Mouse (Mus musculus) kidney, adult 2 months (tissue): ENCODE results near the gene Sec62. TPM values are rescaled to one million over a fixed set of nuclear protein-coding genes. Genes with fewer than 3 reads are reported as not detected.
"Not testable (repeated sequence)": the region's sequence is repeated elsewhere in the genome, so short reads cannot be mapped to it uniquely, and the experiment has no call there.

Experiments used
- DNase-seq: peaks from one replicate; pipeline ENCODE4 v3.0.0; 2021
- H3K27ac ChIP-seq: fragments of 200-500 bp; 2 replicates; pipeline ENCODE4 v1.5.1; 2012; ENCODE audit warnings: low read depth, low read length, control low read depth, inconsistent platforms; ENCODE audit not compliant: insufficient read depth
- H3K27me3 ChIP-seq: fragments of 200-500 bp; replicated peaks from 2 replicates; pipeline ENCODE4 v1.6.1; 2012; ENCODE audit warnings: mild to moderate bottlenecking, moderate library complexity, low read length, inconsistent platforms; ENCODE audit not compliant: control insufficient read depth, insufficient read depth
- H3K36me3 ChIP-seq: fragments of 200-500 bp; 2 replicates; pipeline ENCODE4 v1.6.1; 2012; ENCODE audit warnings: mild to moderate bottlenecking, moderate library complexity, low read length, inconsistent platforms; ENCODE audit not compliant: control insufficient read depth, insufficient read depth
- H3K4me1 ChIP-seq: fragments of 200-500 bp; 2 replicates; pipeline ENCODE4 v1.6.1; 2011; ENCODE audit warnings: low read length; ENCODE audit not compliant: control insufficient read depth, insufficient read depth
- H3K4me3 ChIP-seq: fragments of 200-500 bp; 2 replicates; pipeline ENCODE4 v1.5.1; 2011; ENCODE audit warnings: mild to moderate bottlenecking, low read depth, low read length, control low read depth; ENCODE audit not compliant: insufficient read depth
- CTCF ChIP-seq: fragments of 200-500 bp; conservative IDR thresholded peaks from 2 replicates; pipeline ENCODE4 v1.5.1; 2011; ENCODE audit warnings: low read depth, mild to moderate bottlenecking, control low read depth, low read length, moderate library complexity, mixed read lengths; ENCODE audit not compliant: insufficient read depth, insufficient read length
- POLR2A ChIP-seq: fragments of 200-500 bp; IDR thresholded peaks from one replicate; pipeline ENCODE4 v1.6.1; 2011; ENCODE audit warnings: low read depth, low read length, control low read depth
- WGBS: fragments of 180-500 bp; shearing (Covaris S2); methylation state at CpG from one replicate; pipeline ENCODE4 v1.1.7; 2018; 5-methylcytosine and 5-hydroxymethylcytosine counted together
- polyA plus RNA-seq: library from polyadenylated mRNA; depleted of rRNA; stranded (reverse); fragments of >200 nt; gene quantifications from 2 replicates; pipeline ENCODE4 v1.2.3, GENCODE M21; 2012

The Sec62 gene
- polyA plus RNA-seq, 1 experiment: 52.0 TPM

DNA sequence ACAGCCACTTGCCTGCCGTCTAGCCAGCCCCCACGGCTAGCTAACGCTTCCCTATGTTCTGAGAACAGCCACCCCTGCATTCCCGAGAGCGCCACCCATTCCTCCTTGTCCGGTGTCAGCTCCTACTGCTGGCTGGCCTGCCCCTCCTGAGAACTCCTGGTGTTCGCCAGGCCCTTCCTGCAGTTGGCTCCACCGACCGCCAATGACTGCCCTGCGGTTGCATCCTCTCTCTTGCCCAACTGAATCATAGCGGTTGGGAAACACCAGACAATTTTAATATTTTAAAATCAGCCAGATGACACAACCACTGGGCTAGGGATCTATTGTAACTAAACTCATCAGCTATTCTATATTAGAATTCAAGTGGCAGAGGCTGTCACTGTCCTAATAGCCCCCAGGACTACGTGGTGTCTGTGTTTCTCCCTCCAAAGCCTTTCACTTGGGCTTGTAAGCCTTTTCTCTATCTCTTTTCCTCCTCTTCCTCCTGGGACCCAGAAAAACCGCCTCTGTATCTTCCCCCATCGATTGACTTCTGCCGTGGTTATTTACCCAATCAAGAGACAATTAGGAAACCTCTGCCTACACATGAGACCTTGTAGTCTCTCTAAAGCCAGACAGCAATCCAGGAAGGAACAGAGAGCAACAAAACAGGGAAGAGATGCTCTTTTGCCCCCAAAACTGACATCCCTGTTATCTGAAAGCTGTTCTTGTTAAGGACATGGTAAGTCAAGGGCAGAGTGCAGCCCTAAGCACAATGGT is 39.4 kb downstream of the Sec62 start:
- WGBS: 87% methylated on average over 15 of the region's 15 CpGs
- Histone ChIP-seq H3K4me3 (no peak overlapping the region), H3K27me3 (no peaks in the 10 kb centered on the region), H3K27ac (no peak overlapping the region), H3K4me1 (peaks cover 6% of the 10 kb centered on the region; the same call in 1 of the 2 replicates), H3K36me3 (no peaks in the 10 kb centered on the region)
- DNase-seq: no peak
- TF ChIP-seq CTCF: no peak
- TF ChIP-seq POLR2A: no peak

- Histone ChIP-seq H3K4me3 (no peak overlapping the region), H3K36me3 (no peaks in the 10 kb centered on the region), H3K4me1 (peaks cover 6% of the 10 kb centered on the region; the same call in 1 of the 2 replicates), H3K27ac (no peak overlapping the region), H3K27me3 (no peaks in the 10 kb centered on the region)
- 90% methylated on average over 3 of the region's 3 CpGs for WGBS
- no peak for DNase-seq
- TF ChIP-seq CTCF: no peak
- TF ChIP-seq POLR2A: no peak
Observed at GRCm38 (mm10) chr3:30833254-30833653, 40.6 kb downstream of the Sec62 start.

DNA sequence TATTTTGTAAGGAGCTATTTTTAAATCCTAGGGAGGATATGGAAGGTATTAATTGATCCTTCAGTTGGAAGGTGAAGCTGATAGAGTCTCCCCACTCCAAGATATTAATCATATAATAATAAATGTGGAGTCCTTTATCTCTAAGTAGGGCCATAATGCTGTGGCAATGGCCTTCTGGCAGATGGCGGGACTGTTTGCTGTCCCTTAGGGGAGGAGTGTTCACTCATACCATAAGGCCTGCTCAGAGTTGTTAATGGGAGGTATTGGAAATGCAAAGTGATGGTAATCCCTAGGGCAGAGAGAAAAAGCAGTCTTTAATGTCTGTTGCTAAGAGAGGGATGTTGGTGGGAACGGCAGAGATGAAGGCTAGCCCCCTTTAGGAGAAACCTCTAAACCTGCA is 53.1 kb downstream of the Sec62 start:
- DNase-seq: no peak
- H3K4me1 ChIP-seq: peaks cover 16% of the 10 kb centered on the region; the same call in 1 of the 2 replicates
- WGBS: 78% methylated on average over 2 of the region's 2 CpGs
- H3K27me3 ChIP-seq: no peaks in the 10 kb centered on the region
- no peak overlapping the region for H3K4me3 ChIP-seq
- no peaks in the 10 kb centered on the region for H3K36me3 ChIP-seq
- TF ChIP-seq CTCF (no peak), POLR2A (no peak)
- no peak overlapping the region for H3K27ac ChIP-seq

DNA sequence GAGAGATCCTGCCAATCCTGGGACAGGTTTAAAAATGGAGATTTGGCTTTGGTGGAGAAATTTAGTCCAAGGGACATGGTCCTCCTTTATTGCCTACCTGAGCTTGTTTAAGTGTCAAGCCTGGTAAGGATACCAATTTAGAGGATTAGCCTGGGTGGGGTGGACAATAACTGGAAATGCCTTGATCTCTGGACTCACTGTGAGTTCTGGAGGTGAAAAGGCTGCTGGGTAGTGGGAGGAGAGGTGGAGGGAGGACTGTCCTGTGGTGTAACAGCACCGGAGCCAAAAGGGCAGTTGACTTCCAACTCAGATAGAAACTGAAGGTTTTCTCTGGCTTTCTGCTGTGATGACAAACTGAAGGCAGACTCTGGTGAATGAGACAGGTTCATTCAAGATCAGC is 54.7 kb downstream of the Sec62 start:
- DNase-seq: peak; percentile 56
- 42% methylated on average over 1 of the region's 1 CpGs for WGBS
- no peak overlapping the region for H3K4me3 ChIP-seq
- 0 out of 2 replicates have a peak overlapping the region, but pooled peaks have one; percentile 16 for H3K27ac ChIP-seq
- no peaks in the 10 kb centered on the region for H3K27me3 ChIP-seq
- no peak for TF ChIP-seq POLR2A
- TF ChIP-seq CTCF: no peak
- H3K36me3 ChIP-seq: no peaks in the 10 kb centered on the region
- peaks cover 16% of the 10 kb centered on the region; the same call in 1 of the 2 replicates for H3K4me1 ChIP-seq

DNA sequence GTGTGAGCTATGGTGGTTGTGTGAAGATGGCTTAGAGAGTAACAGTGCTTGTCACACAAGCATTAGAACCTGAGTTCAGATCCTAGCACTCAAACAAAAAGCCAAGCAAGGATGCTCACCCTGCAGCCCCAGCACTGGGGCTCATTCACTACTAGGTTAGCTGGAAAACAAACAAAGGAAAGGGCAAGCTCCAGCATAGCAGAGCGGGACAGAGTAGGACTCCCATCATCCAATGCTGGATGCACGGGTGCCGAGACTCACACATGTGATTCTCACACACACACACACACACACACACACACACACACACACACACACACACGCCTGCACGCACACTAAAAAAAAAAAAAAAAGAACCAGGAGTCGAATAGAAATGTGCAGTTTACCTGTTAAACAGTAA is 58.7 kb downstream of the Sec62 start:
- H3K27me3 ChIP-seq: no peaks in the 10 kb centered on the region
- 70% methylated on average over 5 of the region's 6 CpGs for WGBS

DNA sequence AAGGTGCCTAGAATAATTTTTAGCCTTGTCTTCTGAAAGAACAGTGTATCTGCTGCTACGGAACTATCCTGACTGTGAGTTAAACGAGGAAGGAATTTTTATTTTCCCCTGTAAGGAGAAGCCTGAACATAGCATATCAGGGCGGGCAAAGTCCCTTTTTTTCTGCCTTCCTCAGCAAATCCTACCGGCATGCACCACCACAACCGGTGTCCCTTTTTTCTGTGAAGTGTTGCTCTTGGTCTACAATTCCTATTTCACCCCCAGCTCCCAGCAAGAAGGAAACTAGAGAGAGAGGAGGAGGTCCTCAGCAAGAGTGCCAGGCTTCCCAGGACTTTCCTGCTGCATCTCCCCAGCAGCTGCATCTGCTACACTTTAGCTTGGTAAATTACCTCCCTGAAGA is 60.9 kb downstream of the Sec62 start:
- Histone ChIP-seq H3K36me3 (no peaks in the 10 kb centered on the region), H3K27ac (no peak overlapping the region), H3K4me1 (peaks cover 6% of the 10 kb centered on the region; the same call in 1 of the 2 replicates), H3K27me3 (no peaks in the 10 kb centered on the region), H3K4me3 (no peak overlapping the region)
- 54% methylated on average over 5 of the region's 5 CpGs for WGBS
- TF ChIP-seq POLR2A (no peak), CTCF (no peak)
- peak; percentile 55 for DNase-seq

More for the DNA sequence above, 58.7 kb downstream of the Sec62 start:
- DNase-seq: peak; percentile 59
- H3K27ac ChIP-seq: no peak overlapping the region
- no peaks in the 10 kb centered on the region for H3K36me3 ChIP-seq
- peaks cover 18% of the 10 kb centered on the region; the same call in 1 of the 2 replicates for H3K4me1 ChIP-seq
- TF ChIP-seq CTCF (no peak), POLR2A (no peak)
- H3K4me3 ChIP-seq: no peak overlapping the region

DNA sequence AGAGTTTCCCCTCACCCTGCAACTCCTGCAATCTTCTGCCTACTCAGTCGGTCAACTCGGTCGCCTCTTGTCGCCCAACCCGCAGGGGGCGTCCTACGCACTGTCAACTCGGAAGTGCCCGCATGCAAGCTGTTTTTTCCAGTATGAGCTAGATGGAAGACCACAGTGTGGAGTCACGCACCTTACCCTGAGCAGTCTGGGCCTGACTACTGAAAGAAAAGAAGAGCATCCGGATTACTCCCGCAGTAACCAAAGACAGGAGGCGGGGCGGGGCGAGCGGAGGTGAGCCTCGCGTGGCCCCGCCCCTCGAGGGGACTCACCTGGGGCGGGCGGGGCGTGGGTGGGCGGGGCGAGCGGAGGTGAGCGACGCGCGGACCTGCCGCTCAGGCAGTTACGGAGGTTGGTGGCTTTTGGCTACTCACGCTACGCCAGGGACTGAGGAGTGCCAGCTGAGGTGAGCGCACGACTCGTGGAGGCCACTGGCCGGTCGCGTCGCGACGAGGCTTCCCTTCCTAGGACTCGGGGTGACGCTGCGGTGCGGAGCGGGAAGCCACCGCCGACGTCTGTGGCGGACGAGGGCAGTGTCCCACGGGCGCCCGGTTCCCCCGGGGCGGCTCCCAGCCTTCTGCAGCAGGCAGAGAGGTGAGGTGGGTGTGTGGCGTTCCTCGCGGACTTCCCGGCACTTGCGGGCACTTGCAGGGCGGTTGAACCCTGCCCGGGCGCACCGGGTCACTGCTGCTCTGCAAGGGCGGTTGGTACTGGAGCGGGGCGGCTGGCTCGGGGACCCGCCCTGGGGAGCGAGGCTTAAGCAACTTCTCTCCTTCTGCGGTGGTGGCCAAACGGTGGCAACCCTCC is 63.2 kb downstream of the Sec62 start, which contains the start of gene Gpr160:
Gpr160 (plus strand) TSS at position 347 of the 855 bp plus-strand sequence.
- Histone ChIP-seq H3K36me3 (no peaks in the 10 kb centered on the region), H3K4me1 (peaks cover 6% of the 10 kb centered on the region; the same call in 1 of the 2 replicates), H3K4me3 (peak within 1 kb of the TSS; percentile 95), H3K27me3 (no peaks in the 10 kb centered on the region), H3K27ac (peak within 1 kb of the TSS; percentile 93)
- peak; percentile 88 for DNase-seq
- TF ChIP-seq CTCF (peak; percentile 68), POLR2A (peak; percentile 78)
- under 1% methylated on average over 75 of the region's 75 CpGs for WGBS

- H3K27ac ChIP-seq, H3K36me3 ChIP-seq, DNase-seq, H3K4me3 ChIP-seq, H3K4me1 ChIP-seq, H3K27me3 ChIP-seq: not testable (repeated sequence)
- WGBS: 94% methylated on average over 8 of the region's 8 CpGs
Observed at GRCm38 (mm10) chr3:30859599-30859998, 66.9 kb downstream of the Sec62 start.
